Mouse (Mus musculus) heart, postnatal 4 days (tissue): ENCODE measurements around the gene Cog7. TPM values are rescaled to one million over a fixed set of nuclear protein-coding genes. Genes with fewer than 3 reads are reported as not detected.

ENCODE experiments used
- DNase-seq: peaks from one replicate; pipeline ENCODE4 v3.0.0; 2021
- total RNA-seq, 2 experiments: library from RNA; stranded (reverse); gene quantifications; 2 replicates each; pipeline ENCODE4 v1.2.3; 2021

Cog7 gene
- total RNA-seq, 2 experiments from 2014 or later: 15.9 to 16.0 TPM

GRCm38 (mm10) chr7:121890636-121891360, 90.7 kb downstream of the Cog7 start:
- DNase-seq: no peak

- DNase-seq: no peak
Measured at GRCm38 (mm10) chr7:121880246-121880645, 101.3 kb downstream of the Cog7 start.

GRCm38 (mm10) chr7:121874784-121875183, 106.7 kb downstream of the Cog7 start:
- no peak for DNase-seq

- no peak for DNase-seq
Measured at GRCm38 (mm10) chr7:121873998-121874397, 107.5 kb downstream of the Cog7 start.

- DNase-seq: no peak
Measured at GRCm38 (mm10) chr7:121871631-121872030, 109.9 kb downstream of the Cog7 start.

GRCm38 (mm10) chr7:121864858-121865585, 116.5 kb downstream of the Cog7 start, which contains the start of gene Scnn1b:
Scnn1b (plus strand) TSS chr7:121865038.
- no peak for DNase-seq

- no peak for DNase-seq
Measured at GRCm38 (mm10) chr7:121858939-121859338, 122.6 kb downstream of the Cog7 start.

GRCm38 (mm10) chr7:121857177-121857884, 124.2 kb downstream of the Cog7 start:
- no peak for DNase-seq

GRCm38 (mm10) chr7:121848537-121849168, 132.9 kb downstream of the Cog7 start:
- DNase-seq: no peak

GRCm38 (mm10) chr7:121845964-121846363, 135.5 kb downstream of the Cog7 start:
- no peak for DNase-seq

- no peak for DNase-seq
Measured at GRCm38 (mm10) chr7:121842234-121842633, 139.3 kb downstream of the Cog7 start.

- peak; percentile 49 for DNase-seq
Measured at GRCm38 (mm10) chr7:121840810-121841209, 140.7 kb downstream of the Cog7 start.

GRCm38 (mm10) chr7:121836827-121837226, 144.7 kb downstream of the Cog7 start:
- no peak for DNase-seq

GRCm38 (mm10) chr7:121835392-121835791, 146.1 kb downstream of the Cog7 start:
- DNase-seq: no peak

Other genes starting within 250 kb of the Cog7 start
- gene Scnn1g, start 247.2 kb downstream of the Cog7 start, total RNA-seq: not detected
- under 1 TPM in 1 of 2 experiments, not detected in 1; 0.10 TPM for gene Scnn1b, start 116.7 kb downstream of the Cog7 start, total RNA-seq
- gene Gga2, start 39.5 kb upstream of the Cog7 start, total RNA-seq: 10 to 100 TPM; 52.1 to 52.8 TPM
- 10 to 100 TPM; 49.1 to 51.0 TPM for gene Ubfd1, start 85.5 kb upstream of the Cog7 start, total RNA-seq
- 10 to 100 TPM; 30.4 to 32.3 TPM for gene Ears2, start 85.6 kb upstream of the Cog7 start, total RNA-seq
- gene Ndufab1, start 120.2 kb upstream of the Cog7 start, total RNA-seq: 1,000 to 10,000 TPM; 1,113 to 1,195 TPM
- 1 to 10 TPM; 4.0 to 4.2 TPM for gene Palb2, start 151.3 kb upstream of the Cog7 start, total RNA-seq
- gene Dctn5, start 151.3 kb upstream of the Cog7 start, total RNA-seq: 10 to 100 TPM; 35.1 to 36.2 TPM
- 10 to 100 TPM; 36.0 to 42.6 TPM for gene Plk1, start 177.7 kb upstream of the Cog7 start, total RNA-seq
- not detected for gene Ern2, start 204.5 kb upstream of the Cog7 start, total RNA-seq
- 1 to 10 TPM; 1.3 to 1.9 TPM for gene Chp2, start 237.8 kb upstream of the Cog7 start, total RNA-seq